Mouse (Mus musculus) G1E (cell line): ENCODE data around the gene Camk2n2.

ENCODE experiments used
- CTCF ChIP-seq: IDR thresholded peaks from 2 replicates; pipeline ENCODE4 v1.5.1; 2012; ENCODE audit warnings: low read depth, low read length, inconsistent platforms, mixed read lengths
- GATA1 ChIP-seq: IDR thresholded peaks from 2 replicates; pipeline ENCODE4 v1.6.1; 2012; ENCODE audit warnings: borderline replicate concordance, low read length, inconsistent platforms, mixed read lengths
- POLR2AphosphoS5 ChIP-seq: IDR thresholded peaks from 2 replicates; pipeline ENCODE4 v1.6.1; 2012; ENCODE audit warnings: low read depth, low read length, inconsistent platforms; ENCODE audit not compliant: insufficient replicate concordance
- TAL1 ChIP-seq: conservative IDR thresholded peaks from 2 replicates; pipeline ENCODE4 v1.6.1; 2012; ENCODE audit warnings: low read depth, low read length, inconsistent platforms, mixed read lengths

- no peak for TF ChIP-seq CTCF
- TF ChIP-seq GATA1 = no peak
- no peak for TF ChIP-seq POLR2AphosphoS5
- no peak for TF ChIP-seq TAL1
Measured at GRCm38 (mm10) chr16:20628871-20629391, 7.8 kb upstream of the Camk2n2 start.
